Mouse (Mus musculus) embryonic facial prominence, embryonic 13.5 days (tissue): ENCODE results near the gene Meis1. TPM values are rescaled to one million over a fixed set of nuclear protein-coding genes. Genes with fewer than 3 reads are reported as not detected.
A peak's percentile ranks its signal among the peaks of the same experiment; 100 is the strongest.

Experiments
- ATAC-seq: fragments of 200-750 bp; cut with Nextera tagmentation; 2 replicates; pipeline ENCODE4 v1.8.0; 2017; ENCODE audit warnings: low read depth; ENCODE audit not compliant: insufficient number of reproducible peaks, insufficient read depth, low FRiP score, low TSS enrichment
- H3K27ac ChIP-seq: fragments of 300-500 bp; sonication (generic); 2 replicates; pipeline ENCODE4 v1.5.1; 2015; ENCODE audit warnings: moderate library complexity, mild to moderate bottlenecking, inconsistent platforms
- H3K27me3 ChIP-seq: fragments of 300-500 bp; sonication (generic); 2 replicates; pipeline ENCODE4 v1.6.1; 2015; ENCODE audit warnings: mild to moderate bottlenecking, inconsistent platforms
- H3K36me3 ChIP-seq: fragments of 300-500 bp; sonication (generic); 2 replicates; pipeline ENCODE4 v1.6.1; 2015; ENCODE audit warnings: mild to moderate bottlenecking, inconsistent platforms
- H3K4me1 ChIP-seq: fragments of 300-500 bp; sonication (generic); 2 replicates; pipeline ENCODE4 v1.6.1; 2015; ENCODE audit warnings: inconsistent platforms
- H3K4me2 ChIP-seq: fragments of 300-500 bp; sonication (generic); 2 replicates; pipeline ENCODE4 v1.6.1; 2015; ENCODE audit warnings: moderate library complexity, mild to moderate bottlenecking, inconsistent platforms
- H3K4me3 ChIP-seq: fragments of 300-500 bp; sonication (generic); 2 replicates; pipeline ENCODE4 v1.5.1; 2015; ENCODE audit warnings: mild to moderate bottlenecking, inconsistent platforms
- H3K9ac ChIP-seq: fragments of 300-500 bp; sonication (generic); 2 replicates; pipeline ENCODE4 v1.6.1; 2015; ENCODE audit warnings: mild to moderate bottlenecking, inconsistent platforms
- H3K9me3 ChIP-seq: fragments of 300-500 bp; sonication (generic); 2 replicates; pipeline ENCODE4 v1.6.1; 2016; ENCODE audit warnings: inconsistent platforms
- WGBS: fragments of 180-500 bp; shearing (Covaris S2); methylation state at CpG from one replicate; pipeline ENCODE4 v1.1.7; 2015; ENCODE audit warnings: mixed read lengths; 5-methylcytosine and 5-hydroxymethylcytosine counted together
- polyA plus RNA-seq: library from polyadenylated mRNA; unstranded; fragments of >200 nt; fragmentation: Nextera tagmentation; extraction: Ambion mirVana; gene quantifications from 2 replicates; pipeline ENCODE4 v1.2.1, GENCODE M21; 2015

The Meis1 gene
- polyA plus RNA-seq, 1 experiment from 2014 or later: 47.4 TPM

DNA sequence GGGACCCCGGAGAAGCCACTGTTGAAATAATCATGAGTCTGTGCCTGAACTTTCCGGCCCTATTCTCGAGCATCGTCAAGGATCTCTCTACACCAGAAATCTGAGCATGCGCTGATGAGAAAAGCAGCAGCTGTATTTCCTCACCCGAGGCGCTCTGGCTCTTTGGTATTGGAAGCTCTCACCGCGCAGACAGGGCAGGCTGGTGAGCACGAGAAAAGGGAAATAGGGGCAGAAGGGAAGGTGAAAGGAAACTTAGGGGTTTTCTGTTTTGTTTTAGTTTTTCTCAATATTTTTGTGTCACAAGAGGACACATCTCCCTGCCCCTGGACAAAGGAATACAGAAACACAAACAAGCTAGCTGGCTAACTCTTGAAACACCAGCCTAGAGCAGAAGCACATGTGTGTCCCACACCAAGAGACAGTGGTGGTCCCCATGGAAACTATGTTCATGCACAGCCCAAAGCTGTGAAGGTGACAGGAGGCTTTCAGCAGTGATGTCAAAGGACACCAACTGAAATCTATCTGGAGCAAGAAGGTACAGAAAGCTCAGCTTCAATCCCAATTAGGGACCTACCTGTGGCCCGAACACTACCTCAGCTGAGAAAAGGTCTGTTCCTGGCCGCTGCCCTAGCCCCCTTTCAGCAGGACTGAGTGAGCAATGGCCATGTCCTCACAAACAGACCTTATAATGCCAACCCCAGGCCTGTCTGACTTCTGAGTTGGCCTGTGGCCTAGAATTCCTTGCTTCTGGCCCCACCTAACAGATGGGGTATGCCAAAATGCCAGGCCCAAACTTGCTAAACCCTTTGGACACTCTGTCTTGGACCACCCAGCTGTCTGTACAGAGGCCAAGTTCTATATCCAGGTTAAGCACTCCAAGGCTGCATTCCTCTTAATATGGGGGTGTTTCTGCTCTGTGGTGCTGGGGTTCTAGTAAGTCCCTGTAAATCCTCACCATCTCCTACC is 60.7 kb downstream of the Meis1 start:
- WGBS: 46% methylated on average over 12 of the region's 12 CpGs
- H3K27ac ChIP-seq: peak overlapping the region; percentile 40; the same call in 1 of the 2 replicates
- H3K4me2 ChIP-seq: peak overlapping the region; percentile 33; the same call in 1 of the 2 replicates
- H3K4me3 ChIP-seq: no peak overlapping the region
- peaks cover 18% of the 10 kb centered on the region for H3K4me1 ChIP-seq
- no peaks in the 10 kb centered on the region for H3K9me3 ChIP-seq
- no peaks in the 10 kb centered on the region for H3K36me3 ChIP-seq
- 0 out of 2 replicates have a peak, but pooled peaks have one; percentile 32 for ATAC-seq
- H3K9ac ChIP-seq: no peak overlapping the region
- H3K27me3 ChIP-seq: no peaks in the 10 kb centered on the region

DNA sequence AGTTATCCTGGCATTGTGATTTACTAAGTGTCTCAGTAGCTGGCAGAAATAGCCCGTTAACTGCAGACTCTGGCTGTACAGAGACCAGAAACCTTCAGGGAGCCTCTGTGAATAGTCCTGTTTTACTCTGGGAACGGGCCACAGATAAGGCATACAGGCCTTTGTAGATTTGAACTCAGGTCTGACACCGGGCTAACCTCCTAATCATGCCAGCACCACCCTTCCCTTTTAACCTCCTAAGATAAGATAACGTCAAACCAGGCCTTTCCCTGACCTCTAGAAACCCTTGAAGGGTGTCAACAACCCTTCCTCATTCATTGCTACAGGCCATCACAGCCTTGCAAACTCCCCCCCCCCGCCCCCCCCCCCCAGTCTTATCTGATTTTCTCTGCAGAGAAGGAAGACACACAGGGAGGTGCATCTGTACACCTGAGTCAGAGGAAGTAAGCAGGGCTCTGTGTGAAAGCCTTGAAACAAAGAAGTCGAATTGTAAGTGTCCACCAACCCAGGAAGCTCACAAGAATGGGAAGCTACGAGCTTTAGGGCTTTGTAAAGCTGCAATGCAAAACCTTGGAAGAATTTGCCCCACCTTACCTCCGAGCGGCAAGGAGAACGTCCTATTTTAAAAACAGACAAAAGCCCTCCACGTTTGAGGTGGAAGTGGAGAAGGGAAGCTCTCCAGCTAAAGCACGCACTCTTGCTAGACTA is 61.5 kb downstream of the Meis1 start:
- WGBS: 49% methylated on average over 12 of the region's 12 CpGs
- no peaks in the 10 kb centered on the region for H3K36me3 ChIP-seq
- H3K27ac ChIP-seq: peak overlapping the region; percentile 40; the same call in 1 of the 2 replicates
- H3K4me3 ChIP-seq: no peak overlapping the region
- no peaks in the 10 kb centered on the region for H3K9me3 ChIP-seq
- H3K27me3 ChIP-seq: no peaks in the 10 kb centered on the region
- ATAC-seq: no peak
- H3K4me1 ChIP-seq: peaks cover 18% of the 10 kb centered on the region; the same call in 1 of the 2 replicates
- H3K4me2 ChIP-seq: peak overlapping the region; percentile 33; the same call in 1 of the 2 replicates
- no peak overlapping the region for H3K9ac ChIP-seq

DNA sequence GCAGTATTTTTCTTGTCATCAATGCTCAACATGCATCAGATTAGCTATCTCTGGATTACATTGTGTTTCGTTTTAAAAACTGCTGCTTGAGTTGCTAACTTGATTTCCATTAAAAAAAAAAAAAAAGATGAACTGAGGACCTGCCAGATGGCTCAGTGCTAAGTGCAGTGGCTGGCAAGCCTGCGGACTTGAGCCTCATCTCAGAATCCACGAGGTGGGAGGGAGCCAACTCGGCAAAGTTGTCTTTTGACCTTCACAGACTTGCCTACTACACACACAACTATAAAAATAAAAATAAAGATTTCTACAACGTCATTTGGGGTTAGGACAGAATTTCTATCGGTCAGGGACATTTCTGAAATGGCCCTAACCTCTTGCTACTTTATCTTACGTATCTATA is 62.8 kb downstream of the Meis1 start:
- Histone ChIP-seq H3K27me3 (no peaks in the 10 kb centered on the region), H3K9me3 (no peaks in the 10 kb centered on the region), H3K9ac (no peak overlapping the region), H3K4me2 (no peak overlapping the region), H3K36me3 (no peaks in the 10 kb centered on the region), H3K4me1 (peaks cover 13% of the 10 kb centered on the region; the same call in 1 of the 2 replicates), H3K27ac (no peak overlapping the region), H3K4me3 (no peak overlapping the region)
- ATAC-seq: no peak
- 71% methylated on average over 7 of the region's 7 CpGs for WGBS

DNA sequence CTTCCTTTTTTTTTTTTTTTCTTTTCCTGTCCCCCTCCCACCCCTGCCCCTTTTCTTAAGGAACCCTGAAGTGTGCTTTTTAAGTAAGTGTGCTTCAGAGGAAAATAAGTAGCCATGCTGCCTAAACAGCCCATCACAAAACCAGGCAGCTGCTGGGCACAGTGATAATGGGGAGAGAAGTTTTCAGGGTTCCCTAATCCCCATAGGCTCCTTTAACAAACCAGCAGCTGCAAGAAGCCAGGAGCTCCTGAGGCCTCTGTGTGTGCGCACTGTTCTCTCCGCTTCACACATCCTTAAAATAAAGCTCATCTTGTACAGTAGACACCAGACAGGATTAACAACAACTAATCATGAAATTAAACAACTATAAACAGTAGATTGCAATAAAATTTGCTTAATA is 63.9 kb downstream of the Meis1 start:
- H3K4me3 ChIP-seq: no peak overlapping the region
- no peaks in the 10 kb centered on the region for H3K36me3 ChIP-seq
- H3K9ac ChIP-seq: no peak overlapping the region
- H3K27ac ChIP-seq: no peak overlapping the region
- H3K9me3 ChIP-seq: no peaks in the 10 kb centered on the region
- 89% methylated on average over 2 of the region's 2 CpGs for WGBS
- H3K4me1 ChIP-seq: peaks cover 13% of the 10 kb centered on the region; the same call in 1 of the 2 replicates
- no peaks in the 10 kb centered on the region for H3K27me3 ChIP-seq
- no peak overlapping the region for H3K4me2 ChIP-seq
- ATAC-seq: no peak

DNA sequence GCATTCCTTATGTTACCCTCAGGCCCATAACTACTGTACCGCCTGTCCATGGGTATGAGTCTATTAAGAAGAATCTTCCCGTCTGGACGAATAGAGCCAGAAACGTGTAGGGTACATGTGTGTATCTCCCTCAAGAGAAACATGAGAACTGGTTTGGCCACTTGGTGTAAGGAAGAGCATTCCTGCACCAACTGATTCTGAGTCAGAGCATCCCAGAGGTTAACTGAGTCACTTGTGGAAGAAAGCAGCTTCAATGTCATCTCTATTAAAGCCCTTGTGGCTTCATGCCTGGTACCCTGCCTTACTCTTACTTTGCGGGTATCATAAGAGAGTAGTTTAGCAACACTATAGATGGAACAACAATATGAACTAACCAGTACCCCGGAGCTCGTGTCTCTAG is 64.9 kb downstream of the Meis1 start:
- WGBS: 78% methylated on average over 7 of the region's 7 CpGs
- Histone ChIP-seq H3K9ac (no peak overlapping the region), H3K4me2 (no peak overlapping the region), H3K9me3 (no peaks in the 10 kb centered on the region), H3K4me3 (no peak overlapping the region), H3K4me1 (peaks cover 13% of the 10 kb centered on the region; the same call in 1 of the 2 replicates), H3K27me3 (no peaks in the 10 kb centered on the region), H3K27ac (no peak overlapping the region), H3K36me3 (no peaks in the 10 kb centered on the region)
- no peak for ATAC-seq

DNA sequence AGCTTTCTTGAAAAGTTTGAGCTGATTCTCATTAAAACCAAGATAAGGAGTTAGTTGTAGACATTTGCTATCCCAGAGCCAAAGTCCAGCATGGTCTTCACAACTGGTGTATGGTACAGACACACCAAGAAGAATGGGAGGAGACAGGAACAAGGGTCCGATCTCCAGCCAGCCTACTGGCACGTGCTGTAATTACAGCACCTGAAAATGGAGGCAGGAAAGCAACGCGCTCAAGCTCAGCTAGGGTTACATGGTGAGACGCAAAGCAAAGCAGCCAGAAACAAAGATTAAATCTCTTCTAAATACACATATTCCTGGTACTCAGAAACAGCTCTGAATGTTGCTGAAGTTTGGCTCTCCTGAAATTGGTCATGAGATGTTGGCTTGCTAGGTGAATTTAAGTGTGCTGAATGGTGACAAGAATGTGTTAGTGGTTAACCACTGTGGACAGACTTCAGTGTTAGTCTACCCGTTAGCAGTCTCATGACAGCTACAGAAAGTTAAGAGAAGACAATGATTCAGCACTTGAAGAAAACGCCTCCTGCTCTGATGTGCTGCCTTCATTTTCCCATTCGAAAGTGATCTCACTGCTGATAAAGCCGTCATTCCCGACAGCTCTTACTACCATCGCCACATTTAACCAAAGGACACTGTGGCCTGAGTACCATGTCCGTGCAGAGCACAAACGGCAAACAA is 70.0 kb downstream of the Meis1 start:
- Histone ChIP-seq H3K4me2 (no peak overlapping the region), H3K4me1 (peaks cover 26% of the 10 kb centered on the region), H3K27ac (no peak overlapping the region), H3K36me3 (no peaks in the 10 kb centered on the region), H3K27me3 (peaks cover 5% of the 10 kb centered on the region; the same call in 1 of the 2 replicates), H3K9me3 (no peaks in the 10 kb centered on the region), H3K4me3 (no peak overlapping the region), H3K9ac (no peak overlapping the region)
- ATAC-seq: no peak
- 82% methylated on average over 13 of the region's 13 CpGs for WGBS

DNA sequence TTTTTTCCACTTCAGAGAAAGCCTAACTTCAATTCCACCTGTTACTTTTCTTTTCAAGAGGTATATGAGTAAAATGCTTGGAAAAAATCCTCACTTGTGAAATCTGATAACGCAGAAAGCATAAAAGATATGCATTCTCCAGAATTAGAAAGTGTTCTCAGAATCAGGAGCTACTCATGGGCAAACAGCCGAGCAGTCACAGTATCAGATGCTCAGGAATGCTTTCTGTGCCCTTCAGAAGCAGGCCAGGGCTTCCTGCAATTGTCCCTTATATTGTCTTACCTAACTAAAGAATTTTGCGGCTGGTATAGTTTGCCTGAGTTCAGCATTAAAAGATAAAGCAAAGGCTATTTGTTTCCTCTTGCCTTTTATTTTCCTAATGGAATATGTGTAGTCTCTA is 71.4 kb downstream of the Meis1 start:
- H3K4me1 ChIP-seq: peaks cover 26% of the 10 kb centered on the region
- H3K4me3 ChIP-seq: no peak overlapping the region
- no peak overlapping the region for H3K4me2 ChIP-seq
- H3K9ac ChIP-seq: no peak overlapping the region
- whole genome bisulfite sequencing: 56% methylated on average over 3 of the region's 3 CpGs
- H3K9me3 ChIP-seq: no peaks in the 10 kb centered on the region
- H3K36me3 ChIP-seq: no peaks in the 10 kb centered on the region
- no peak for ATAC-seq
- peaks cover 5% of the 10 kb centered on the region; the same call in 1 of the 2 replicates for H3K27me3 ChIP-seq
- H3K27ac ChIP-seq: no peak overlapping the region

DNA sequence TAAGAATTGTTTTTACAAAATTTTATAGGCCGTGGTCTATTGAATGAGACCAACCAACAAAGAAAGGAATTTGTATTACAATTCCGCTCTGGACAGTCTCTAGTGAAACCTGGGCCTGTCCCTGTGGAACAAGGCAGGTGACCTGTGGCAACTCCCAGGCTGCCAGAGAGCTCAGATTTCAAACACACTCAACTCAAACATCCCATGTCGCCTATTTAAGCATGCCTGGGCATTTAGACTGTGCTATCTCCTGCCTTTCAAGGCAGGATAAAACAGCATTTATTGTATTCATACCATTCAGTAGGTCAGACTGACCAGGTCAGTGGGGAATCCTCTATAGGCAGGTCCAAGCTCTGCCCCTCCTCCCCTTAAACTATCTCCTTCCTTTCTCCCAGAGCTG is 73.0 kb downstream of the Meis1 start:
- H3K4me2 ChIP-seq: no peak overlapping the region
- H3K27me3 ChIP-seq: peaks cover 5% of the 10 kb centered on the region; the same call in 1 of the 2 replicates
- no peak for ATAC-seq
- 34% methylated on average over 3 of the region's 3 CpGs for WGBS
- no peak overlapping the region for H3K9ac ChIP-seq
- no peak overlapping the region for H3K4me3 ChIP-seq
- H3K27ac ChIP-seq: no peak overlapping the region
- H3K9me3 ChIP-seq: no peaks in the 10 kb centered on the region
- H3K4me1 ChIP-seq: peaks cover 30% of the 10 kb centered on the region
- no peaks in the 10 kb centered on the region for H3K36me3 ChIP-seq

DNA sequence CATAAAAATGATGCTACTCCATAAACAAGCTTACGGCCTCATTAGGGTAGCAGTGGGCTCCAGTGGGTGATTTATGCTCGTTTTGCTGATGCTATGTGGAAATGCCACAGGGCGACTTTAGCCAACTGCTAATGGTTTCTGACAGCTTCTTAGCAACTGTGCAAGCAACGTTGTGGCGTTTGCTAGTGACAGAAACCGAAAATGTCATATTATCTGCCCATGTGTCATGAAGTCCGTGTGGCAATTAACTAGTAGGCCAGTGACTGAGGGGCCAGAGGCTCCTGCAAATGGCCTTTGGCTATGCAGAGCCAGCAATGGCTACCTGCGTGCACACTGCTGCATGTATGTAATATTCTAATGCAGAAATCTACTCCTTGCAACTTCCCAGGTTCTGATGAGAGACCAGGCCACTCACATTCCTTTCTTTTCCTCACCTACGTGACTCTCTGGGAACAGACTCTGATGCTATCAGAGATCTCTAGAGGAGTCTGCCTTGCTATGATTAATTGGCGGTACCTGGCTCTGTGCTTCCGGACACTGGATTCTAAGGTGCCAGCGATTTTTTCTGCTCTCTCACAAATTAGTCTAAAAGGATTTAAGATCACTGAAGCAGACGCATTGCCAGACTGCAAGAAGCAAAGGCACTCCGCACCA is 73.7 kb downstream of the Meis1 start:
- Histone ChIP-seq H3K4me3 (no peak overlapping the region), H3K9me3 (no peaks in the 10 kb centered on the region), H3K27me3 (peaks cover 5% of the 10 kb centered on the region; the same call in 1 of the 2 replicates), H3K9ac (no peak overlapping the region), H3K36me3 (no peaks in the 10 kb centered on the region), H3K27ac (no peak overlapping the region), H3K4me1 (peaks cover 30% of the 10 kb centered on the region), H3K4me2 (no peak overlapping the region; the same call in 1 of the 2 replicates)
- WGBS: 43% methylated on average over 14 of the region's 14 CpGs
- ATAC-seq: no peak

DNA sequence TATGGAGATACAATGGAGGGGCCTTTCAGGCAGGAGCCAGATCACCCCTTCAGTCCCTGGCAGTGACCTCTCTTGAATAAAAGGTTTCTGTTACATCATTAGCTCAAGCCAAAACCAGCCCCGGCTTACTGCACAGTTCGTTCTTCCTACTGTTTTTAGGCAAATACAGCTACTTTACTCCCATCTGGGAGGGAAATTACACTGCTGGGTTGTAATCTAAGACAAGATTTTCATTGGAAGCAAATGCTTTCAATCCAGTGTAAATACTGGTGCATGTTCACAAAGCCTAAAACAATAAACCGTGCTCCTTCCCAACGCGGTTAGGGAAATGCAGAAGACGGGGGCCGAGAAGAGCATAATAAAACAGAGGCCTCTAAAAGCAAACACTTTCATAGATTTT is 74.6 kb downstream of the Meis1 start:
- no peaks in the 10 kb centered on the region for H3K36me3 ChIP-seq
- H3K27me3 ChIP-seq: peaks cover 5% of the 10 kb centered on the region; the same call in 1 of the 2 replicates
- no peak overlapping the region for H3K9ac ChIP-seq
- H3K27ac ChIP-seq: no peak overlapping the region
- peak overlapping the region; percentile 20 for H3K4me2 ChIP-seq
- 22% methylated on average over 7 of the region's 7 CpGs for WGBS
- H3K4me1 ChIP-seq: peaks cover 30% of the 10 kb centered on the region
- no peak for ATAC-seq
- H3K9me3 ChIP-seq: no peaks in the 10 kb centered on the region
- no peak overlapping the region for H3K4me3 ChIP-seq

DNA sequence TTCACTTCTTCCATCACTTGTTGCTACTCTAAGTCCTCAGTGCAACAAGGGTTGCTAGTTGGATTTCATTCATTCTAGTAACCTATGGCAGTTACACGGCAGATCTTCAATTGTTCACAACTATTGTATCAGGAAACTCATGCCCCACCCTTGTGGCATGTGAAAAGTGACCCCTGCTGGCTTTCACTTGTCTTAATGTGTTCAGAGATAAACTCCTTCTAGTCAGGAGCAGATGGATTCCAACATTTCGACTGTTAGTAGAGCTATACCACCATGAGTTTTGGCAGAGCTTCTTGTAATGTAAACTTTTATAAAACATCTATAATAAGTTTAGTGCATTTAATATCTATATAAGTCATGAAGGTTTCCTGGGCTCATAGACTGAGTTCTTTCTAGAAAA is 75.8 kb downstream of the Meis1 start:
- WGBS: 79% methylated on average over 2 of the region's 2 CpGs
- Histone ChIP-seq H3K27ac (no peak overlapping the region), H3K9me3 (no peaks in the 10 kb centered on the region), H3K4me3 (no peak overlapping the region), H3K9ac (no peak overlapping the region), H3K27me3 (peaks cover 10% of the 10 kb centered on the region; the same call in 1 of the 2 replicates), H3K36me3 (no peaks in the 10 kb centered on the region), H3K4me2 (no peak overlapping the region), H3K4me1 (peaks cover 29% of the 10 kb centered on the region)
- no peak for ATAC-seq
